7 mouse cellular contexts compared by ENCODE assay signal in the genomic region with DNA sequence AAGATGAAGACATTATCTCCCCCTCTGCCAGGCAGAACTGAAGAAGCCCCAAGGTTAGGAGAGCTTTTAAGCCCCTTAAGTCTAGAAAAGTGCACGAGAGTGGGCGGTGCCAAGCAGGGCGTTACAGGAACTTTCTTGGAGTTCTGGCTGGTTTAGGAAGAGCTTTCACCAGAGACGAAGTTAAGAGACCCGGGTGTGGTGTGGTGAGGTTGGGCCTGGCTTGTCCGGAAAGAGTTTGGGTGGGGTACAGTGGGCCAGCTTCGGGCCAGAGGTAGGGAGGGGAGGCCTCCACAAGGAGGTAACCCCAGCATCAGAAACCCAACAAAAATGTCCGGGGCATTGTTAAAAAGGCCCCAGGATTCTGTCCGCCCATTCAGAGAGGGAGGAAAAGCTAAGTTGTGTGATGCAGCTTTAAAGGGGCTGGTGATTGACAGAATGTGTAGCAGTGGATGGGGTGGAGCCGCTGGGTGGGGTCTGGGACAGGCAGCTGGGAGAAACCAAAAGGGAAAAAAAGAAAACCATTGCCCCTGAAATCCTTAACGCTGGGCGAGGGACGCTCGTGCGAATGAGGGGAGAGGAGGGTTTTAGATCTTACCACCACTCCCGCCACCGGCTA. TPM values are rescaled to one million over a fixed set of nuclear protein-coding genes. Genes with fewer than 3 reads are reported as not detected.
DNase-seq lines count a peak whose midpoint lies in the region.

A gene (plus strand): TSS at position 163 of the 616 bp plus-strand sequence.

- DNase-seq in thymus, postnatal 36 days = peak; percentile 5 to 6
- no peak for DNase-seq in thymus, postnatal 10 days (ENCODE audit: low spot score in 2 of 2)
- DNase-seq in embryo, embryonic 11 days = peak; percentile 23
- DNase-seq in heart, postnatal 10 days = peak; percentile 1
- peak; percentile 16 to 18 for DNase-seq in left cerebral cortex, postnatal 36 days (ENCODE audit: low spot score in 2 of 2)
- peak; percentile 0 for DNase-seq in mesoderm, embryonic 11.5 days (ENCODE audit: low read depth, low spot score)
- DNase-seq in yolk sac, embryonic 10.5 days (ENCODE audit: low spot score) = peak; percentile 14

- intact Hi-C loops in heart, postnatal 10 days (cut with DNase I) = no loop called here
- intact Hi-C loops in left cerebral cortex, postnatal 36 days (cut with DNase I) = loop anchor here (10.0 kb wide), 1 partner anchor 117 kb away; no protein-coding TSS in a partner anchor

RNA-seq across cellular contexts. Expression of the gene that starts here (rescaled TPM):
- total RNA-seq in heart, postnatal 10 days (2021) = under 1 TPM; 0.53 to 0.57 TPM
- 1 to 10 TPM; 4.1 to 4.3 TPM for total RNA-seq in left cerebral cortex, postnatal 36 days (2021)

Comparison
In these comparisons a context has a peak if more than half of its experiments do, and no peak if none do; other contexts are left out.
1. DNase-seq: peak in thymus, postnatal 36 days (2 of 2), embryo, embryonic 11 days (single experiment), left cerebral cortex, postnatal 36 days (2 of 2), mesoderm, embryonic 11.5 days (single experiment) and yolk sac, embryonic 10.5 days (single experiment); none in thymus, postnatal 10 days (0 of 2).
2. Peak in DNase-seq in heart, postnatal 10 days; RNA of the gene not detected or under 1 TPM.